Mouse (Mus musculus) lung, postnatal 0 days (tissue): Measurements from ENCODE around the gene Nampt.

ENCODE experiments used
- CTCF ChIP-seq: IDR thresholded peaks from 2 replicates; pipeline ENCODE4 v1.5.1; 2016; ENCODE audit warnings: antibody characterized with exemption, mild to moderate bottlenecking
- EP300 ChIP-seq: IDR thresholded peaks from 2 replicates; pipeline ENCODE4 v1.6.1; 2016; ENCODE audit warnings: antibody characterized with exemption, mild to moderate bottlenecking, control low read depth

- TF ChIP-seq CTCF = no peak
- no peak for TF ChIP-seq EP300
Observed at GRCm38 (mm10) chr12:32895806-32896205, 76.5 kb downstream of the Nampt start.
